Mouse (Mus musculus) heart, postnatal 0 days (tissue): ENCODE measurements around the gene Galntl6.

Source experiments
- CTCF ChIP-seq: IDR thresholded peaks from 2 replicates; pipeline ENCODE4 v1.5.1; 2016; ENCODE audit warnings: antibody characterized with exemption, control low read depth, low read depth
- EP300 ChIP-seq: IDR thresholded peaks from 2 replicates; pipeline ENCODE4 v1.6.1; 2016; ENCODE audit warnings: antibody characterized with exemption, low read depth

GRCm38 (mm10) chr8:57792246-57792645 is 1120.2 kb downstream of the Galntl6 start:
- TF ChIP-seq CTCF (no peak), EP300 (no peak)
